Mouse (Mus musculus) midbrain, embryonic 14.5 days (tissue): ENCODE results near the gene Abca8b. TPM values are rescaled to one million over a fixed set of nuclear protein-coding genes. Genes with fewer than 3 reads are reported as not detected.

Source experiments
- ATAC-seq: fragments of 200-750 bp; cut with Nextera tagmentation; 2 replicates; pipeline ENCODE4 v1.8.0; 2017; ENCODE audit warnings: moderate number of reproducible peaks, moderate library complexity; ENCODE audit not compliant: low FRiP score, low TSS enrichment
- DNase-seq: peaks from one replicate; pipeline ENCODE4 v3.0.0-alpha.2; 2015
- H3K27ac ChIP-seq: fragments of 300-500 bp; sonication (generic); replicated peaks from 2 replicates; pipeline ENCODE4 v1.5.1; 2014; ENCODE audit warnings: mild to moderate bottlenecking, low read depth, low read length, moderate library complexity
- H3K27me3 ChIP-seq: fragments of 300-500 bp; sonication (generic); 2 replicates; pipeline ENCODE4 v1.6.1; 2014; ENCODE audit warnings: low read length, control low read depth, mixed read lengths; ENCODE audit not compliant: control insufficient read depth, insufficient read depth
- H3K36me3 ChIP-seq: fragments of 300-500 bp; sonication (generic); 2 replicates; pipeline ENCODE4 v1.6.1; 2014; ENCODE audit warnings: low read length, control low read depth; ENCODE audit not compliant: control insufficient read depth, insufficient read depth
- H3K4me1 ChIP-seq: fragments of 300-500 bp; sonication (generic); 2 replicates; pipeline ENCODE4 v1.6.1; 2014; ENCODE audit warnings: mild to moderate bottlenecking, antibody characterized with exemption, low read length, control low read depth; ENCODE audit not compliant: control insufficient read depth, insufficient read depth
- H3K4me2 ChIP-seq: fragments of 300-500 bp; sonication (generic); 2 replicates; pipeline ENCODE4 v1.6.1; 2014; ENCODE audit warnings: mild to moderate bottlenecking, low read length, moderate library complexity
- H3K4me3 ChIP-seq: fragments of 300-500 bp; sonication (generic); replicated peaks from 2 replicates; pipeline ENCODE4 v1.5.1; 2014; ENCODE audit warnings: low read depth, low read length
- H3K9ac ChIP-seq: fragments of 300-500 bp; sonication (generic); replicated peaks from 2 replicates; pipeline ENCODE4 v1.6.1; 2014; ENCODE audit warnings: mild to moderate bottlenecking, low read length, moderate library complexity
- H3K9me3 ChIP-seq: fragments of 300-500 bp; sonication (generic); 2 replicates; pipeline ENCODE4 v1.6.1; 2016; ENCODE audit warnings: low read length, control low read depth, mixed read lengths; ENCODE audit not compliant: control insufficient read depth
- WGBS: fragments of 180-500 bp; shearing (Covaris S2); extraction: QIAGEN DNeasy Blood & Tissue Kit; methylation state at CpG from one replicate; pipeline ENCODE4 v1.1.7; 2014; 5-methylcytosine and 5-hydroxymethylcytosine counted together
- polyA plus RNA-seq: library from polyadenylated mRNA; unstranded; fragments of >200 nt; fragmentation: Nextera tagmentation; extraction: Ambion mirVana; gene quantifications from 2 replicates; pipeline ENCODE4 v1.2.1, GENCODE M21; 2014

Gene Abca8b
- 1.9 and 2.3 TPM in 2 replicates for polyA plus RNA-seq

GRCm38 (mm10) chr11:109995624-109996023 is at the start of gene Abca8b:
Abca8b (minus strand) TSS chr11:109995845.
- Histone ChIP-seq H3K4me1 (no peaks in the 10 kb centered on the region), H3K9ac (peak within 1 kb of the TSS; percentile 46; the same call in 1 of the 2 replicates), H3K9me3 (no peaks in the 10 kb centered on the region), H3K27ac (peak within 1 kb of the TSS; percentile 50), H3K36me3 (no peaks in the 10 kb centered on the region), H3K27me3 (no peaks in the 10 kb centered on the region), H3K4me2 (peak within 1 kb of the TSS; percentile 65), H3K4me3 (peak within 1 kb of the TSS; percentile 38)
- DNase-seq (peak; percentile 89), ATAC-seq (peak; percentile 93)
- WGBS: 0% methylated on average over 15 of the region's 15 CpGs

GRCm38 (mm10) chr11:110037795-110038194 is 42.1 kb upstream of the Abca8b start:
- 97% methylated on average over 2 of the region's 2 CpGs for WGBS

GRCm38 (mm10) chr11:110028913-110029695 is 33.5 kb upstream of the Abca8b start:
- Histone ChIP-seq H3K4me2 (no peak overlapping the region), H3K9ac (no peak overlapping the region), H3K4me3 (no peak overlapping the region), H3K9me3 (no peaks in the 10 kb centered on the region), H3K36me3 (no peaks in the 10 kb centered on the region), H3K27ac (no peak overlapping the region), H3K27me3 (no peaks in the 10 kb centered on the region), H3K4me1 (no peaks in the 10 kb centered on the region)
- DNase-seq (no peak), ATAC-seq (no peak)
- 73% methylated on average over 7 of the region's 7 CpGs for WGBS

More at GRCm38 (mm10) chr11:110037795-110038194, 42.1 kb upstream of the Abca8b start:
- ATAC-seq (no peak), DNase-seq (no peak)
- Histone ChIP-seq H3K9ac (no peak overlapping the region), H3K4me2 (no peak overlapping the region), H3K4me1 (no peaks in the 10 kb centered on the region), H3K9me3 (no peaks in the 10 kb centered on the region), H3K36me3 (no peaks in the 10 kb centered on the region), H3K27me3 (no peaks in the 10 kb centered on the region), H3K4me3 (no peak overlapping the region), H3K27ac (no peak overlapping the region)

DNA sequence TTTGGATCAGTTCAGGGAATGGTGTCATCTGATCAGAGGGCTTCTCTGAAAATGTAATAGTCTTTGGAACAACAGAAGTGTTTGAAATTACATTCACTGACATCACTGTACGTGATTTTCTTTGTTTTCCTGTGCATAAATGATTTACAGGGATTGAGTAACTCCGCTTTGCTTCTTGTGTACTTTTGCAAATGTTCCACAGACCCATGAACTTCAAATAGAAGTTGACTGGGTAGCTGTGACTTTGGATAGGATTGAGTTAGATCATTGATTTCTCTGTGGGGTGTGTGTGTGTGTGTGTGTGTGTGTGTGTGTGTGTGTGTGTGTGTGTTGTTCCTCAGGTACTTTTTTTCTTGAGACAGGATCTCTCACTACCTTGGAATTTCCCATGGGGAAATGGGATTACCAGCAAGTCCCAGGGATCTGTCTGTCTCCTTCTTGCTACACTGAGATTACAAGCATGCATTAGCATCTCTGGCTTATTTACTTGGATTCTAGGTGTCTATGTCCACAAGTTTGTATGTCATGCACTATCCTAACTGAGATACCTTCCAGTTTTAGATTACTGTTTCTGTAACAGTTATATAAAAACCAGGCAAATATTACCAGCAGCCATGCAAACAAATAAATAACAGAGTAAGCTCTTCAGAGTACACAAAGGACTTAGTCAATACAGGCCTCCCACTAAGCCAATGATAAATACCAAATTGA is 15.3 kb upstream of the Abca8b start:
- Histone ChIP-seq H3K9ac (no peak overlapping the region), H3K27me3 (no peaks in the 10 kb centered on the region), H3K4me2 (no peak overlapping the region), H3K9me3 (no peaks in the 10 kb centered on the region), H3K27ac (no peak overlapping the region), H3K4me3 (no peak overlapping the region), H3K36me3 (no peaks in the 10 kb centered on the region), H3K4me1 (no peaks in the 10 kb centered on the region)
- ATAC-seq (no peak), DNase-seq (no peak)
- WGBS: 72% methylated on average over 2 of the region's 2 CpGs

DNA sequence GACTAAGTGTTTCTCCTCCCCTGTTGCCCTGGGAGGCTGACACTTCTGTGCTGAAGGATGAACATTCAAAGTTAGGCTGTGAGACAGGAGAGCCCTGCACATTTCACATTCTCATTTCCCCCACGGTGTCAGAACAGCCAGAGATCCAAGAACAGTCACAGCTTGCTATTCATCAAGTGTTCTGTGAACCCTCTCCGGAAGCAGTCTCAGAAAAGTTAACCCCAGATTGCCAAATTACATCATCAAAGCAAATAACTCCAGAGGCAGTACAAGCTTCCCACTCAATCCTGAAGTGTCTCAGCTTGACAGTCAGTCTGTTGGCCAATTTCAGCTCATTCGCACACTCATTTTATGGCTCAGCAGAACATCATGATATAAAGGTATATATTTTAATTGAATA is 632 bp downstream of the Abca8b start:
- no peak overlapping the region for H3K27ac ChIP-seq
- H3K27me3 ChIP-seq: no peaks in the 10 kb centered on the region
- no peaks in the 10 kb centered on the region for H3K9me3 ChIP-seq
- peak; percentile 20; the same call in 1 of the 2 replicates for ATAC-seq
- no peaks in the 10 kb centered on the region for H3K4me1 ChIP-seq
- DNase-seq: peak; percentile 49
- no peak overlapping the region for H3K9ac ChIP-seq
- peak overlapping the region; percentile 65 for H3K4me2 ChIP-seq
- no peaks in the 10 kb centered on the region for H3K36me3 ChIP-seq
- WGBS: 10% methylated on average over 3 of the region's 3 CpGs
- H3K4me3 ChIP-seq: peak overlapping the region; percentile 38

DNA sequence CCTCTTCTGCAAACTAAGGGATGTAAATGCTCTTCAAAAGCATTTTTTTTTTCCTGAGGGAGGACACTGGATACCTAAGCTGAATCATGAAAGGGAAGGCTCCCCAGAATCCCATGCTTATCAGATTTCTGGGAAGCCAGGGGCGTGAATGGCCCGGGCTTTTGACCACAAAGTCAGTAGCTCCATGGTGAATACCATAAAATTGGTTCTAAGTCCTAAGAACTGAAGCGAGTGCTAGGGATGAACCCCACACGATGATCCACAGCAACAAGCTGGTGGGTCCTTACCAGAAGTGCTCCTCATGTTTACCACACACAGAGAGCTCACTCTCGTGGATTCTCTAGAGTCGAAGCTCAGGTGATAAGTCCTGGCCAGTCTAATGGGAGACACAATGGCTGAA is 1.6 kb downstream of the Abca8b start:
- DNase-seq (no peak), ATAC-seq (no peak)
- no peaks in the 10 kb centered on the region for H3K4me1 ChIP-seq
- H3K4me3 ChIP-seq: no peak overlapping the region
- H3K9ac ChIP-seq: no peak overlapping the region
- H3K4me2 ChIP-seq: no peak overlapping the region
- H3K9me3 ChIP-seq: no peaks in the 10 kb centered on the region
- no peaks in the 10 kb centered on the region for H3K27me3 ChIP-seq
- no peak overlapping the region for H3K27ac ChIP-seq
- no peaks in the 10 kb centered on the region for H3K36me3 ChIP-seq
- 57% methylated on average over 6 of the region's 6 CpGs for WGBS

DNA sequence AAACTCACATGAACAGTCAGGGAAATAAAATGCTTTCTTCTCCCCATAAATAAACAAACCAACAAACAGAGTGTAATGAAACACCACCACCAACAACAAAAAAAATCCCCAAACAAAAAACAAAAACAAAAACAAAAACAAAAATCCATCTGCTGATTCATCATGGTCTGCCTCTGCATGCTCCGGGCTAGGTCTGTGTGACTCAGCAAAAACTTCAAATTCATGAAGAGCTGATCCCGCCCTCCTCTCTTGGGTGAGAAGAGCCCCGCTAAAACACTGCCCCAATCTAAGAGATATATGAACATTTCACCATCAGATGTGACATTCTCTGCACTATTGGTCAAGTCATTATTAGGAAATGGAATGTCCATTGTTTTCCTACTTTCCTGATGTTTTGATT is 4.4 kb downstream of the Abca8b start:
- Histone ChIP-seq H3K9me3 (no peaks in the 10 kb centered on the region), H3K9ac (no peak overlapping the region), H3K27me3 (no peaks in the 10 kb centered on the region), H3K4me3 (no peak overlapping the region), H3K4me1 (no peaks in the 10 kb centered on the region), H3K36me3 (no peaks in the 10 kb centered on the region), H3K27ac (no peak overlapping the region), H3K4me2 (no peak overlapping the region)
- DNase-seq (no peak), ATAC-seq (no peak)
- WGBS: 82% methylated on average over 3 of the region's 3 CpGs

GRCm38 (mm10) chr11:109990256-109990655 is 5.4 kb downstream of the Abca8b start:
- 84% methylated on average over 2 of the region's 2 CpGs for WGBS
- Histone ChIP-seq H3K27ac (no peak overlapping the region), H3K4me3 (no peak overlapping the region), H3K36me3 (no peaks in the 10 kb centered on the region), H3K27me3 (no peaks in the 10 kb centered on the region), H3K9me3 (no peaks in the 10 kb centered on the region), H3K4me2 (no peak overlapping the region), H3K9ac (no peak overlapping the region), H3K4me1 (no peaks in the 10 kb centered on the region)
- DNase-seq (no peak), ATAC-seq (no peak)
